Mouse (Mus musculus) left cerebral cortex, postnatal 14 days (tissue): ENCODE results near the gene Ascl3. TPM values are rescaled to one million over a fixed set of nuclear protein-coding genes. Genes with fewer than 3 reads are reported as not detected.

Experiments
- total RNA-seq, 2 experiments: library from RNA; stranded (reverse); gene quantifications; 2 replicates each; pipeline ENCODE4 v1.2.3; 2021

Ascl3 gene
- total RNA-seq, 2 experiments from 2014 or later: not detected

Other genes with a start within 250 kb of the Ascl3 start
- gene Trim66, start 223.6 kb downstream of the Ascl3 start, total RNA-seq: 10 to 100 TPM in 1 of 2 experiments, 1 to 10 TPM in 1; 8.7 to 11.0 TPM
- 100 to 1,000 TPM; 101 to 121 TPM for gene Rpl27a, start 212.6 kb downstream of the Ascl3 start, total RNA-seq
- 10 to 100 TPM; 14.1 to 16.8 TPM for gene St5, start 28.1 kb downstream of the Ascl3 start, total RNA-seq
- 1 to 10 TPM; 3.9 to 4.5 TPM for gene Akip1, start 28.0 kb downstream of the Ascl3 start, total RNA-seq
- gene BC051019, start 7.9 kb downstream of the Ascl3 start, total RNA-seq: not detected
- 10 to 100 TPM; 81.0 to 81.5 TPM for gene Tmem9b, start 21.1 kb upstream of the Ascl3 start, total RNA-seq
- 10 to 100 TPM; 87.2 to 87.8 TPM for gene Nrip3, start 50.3 kb upstream of the Ascl3 start, total RNA-seq
- gene Scube2, start 134.0 kb upstream of the Ascl3 start, total RNA-seq: under 1 TPM; 0.82 to 0.88 TPM
- gene Dennd5a, start 228.7 kb upstream of the Ascl3 start, total RNA-seq: 100 to 1,000 TPM; 182 to 186 TPM